In genomic region chr11:10952914-10953313, GRCm38 (mm10) we compare ENCODE assay signal across 15 mouse cellular contexts.
DNase-seq lines count a peak whose midpoint lies in the region.
"Had no signal": no experiment of that assay in that cellular context is flagged by ENCODE, and none has a peak within 500 bp of the region (broad histone marks: within the 10 kb centered on the region; RNA-seq: fewer than 3 reads in every experiment).

No protein-coding gene starts in this region.

- DNase-seq in right cerebral cortex, adult 18-20 months = peak; percentile 18
- DNase-seq in right cerebral cortex, postnatal 36 days (ENCODE audit: low spot score in 2 of 2) = no peak
- peak; percentile 21 to 66 for DNase-seq in layer of hippocampus, adult 18-20 months (ENCODE audit: low spot score in 2 of 2)
- peak; percentile 4 for DNase-seq in layer of hippocampus, adult 9-10 months (ENCODE audit: low spot score)
- peak; percentile 36 for DNase-seq in telencephalon, adult 2 months (ENCODE audit: low read depth, low spot score)
- no peak for DNase-seq in thymus, postnatal 14 days
- DNase-seq in thymus, postnatal 36 days = no peak
- DNase-seq: adrenal gland, adult 2 months; adrenal gland, postnatal 25 days; cerebellum, adult 2 months; cerebellum, postnatal 10 days; forebrain, postnatal 0 days; gastrocnemius, postnatal 36 days; heart, adult 11 months; heart, postnatal 14 days had no signal

Comparison
In these comparisons a context has a peak if more than half of its experiments do, and no peak if none do; other contexts are left out.
1. DNase-seq: peak in right cerebral cortex, adult 18-20 months (single experiment), layer of hippocampus, adult 18-20 months (2 of 2), layer of hippocampus, adult 9-10 months (single experiment) and telencephalon, adult 2 months (single experiment); none in right cerebral cortex, postnatal 36 days (0 of 2), thymus, postnatal 14 days (single experiment) and thymus, postnatal 36 days (0 of 2).